Mouse (Mus musculus) MEL (cell line): ENCODE measurements around the gene Krtap5-3.
"Not testable (repeated sequence)": the region's sequence is repeated elsewhere in the genome, so short reads cannot be mapped to it uniquely, and the experiment has no call there.

Source experiments
- CTCF ChIP-seq, 3 experiments: IDR thresholded peaks in 2 of 3; conservative IDR thresholded peaks in 1 of 3; 2 replicates each; pipeline ENCODE4 v1.5.1; 2011 to 2012; ENCODE audit warnings: low read length in 3 of 3, low read depth in 2 of 3, mild to moderate bottlenecking in 2 of 3, improper control_type of control experiment in 1 of 3, inconsistent platforms in 1 of 3, mixed read lengths in 1 of 3, moderate library complexity in 1 of 3; ENCODE audit not compliant: control insufficient read depth in 1 of 3, insufficient read depth in 1 of 3, poor library complexity in 1 of 3, severe bottlenecking in 1 of 3
- EP300 ChIP-seq, 2 experiments: IDR thresholded peaks; 2 replicates each; pipeline ENCODE4 v1.6.1; 2011; ENCODE audit warnings: improper control_type of control experiment in 2 of 2, low read length in 2 of 2, low read depth in 1 of 2, mild to moderate bottlenecking in 1 of 2
- GATA1 ChIP-seq: IDR thresholded peaks from 2 replicates; pipeline ENCODE4 v1.6.1; 2011; ENCODE audit warnings: low read depth, low read length, improper control_type of control experiment
- HCFC1 ChIP-seq: IDR thresholded peaks from 2 replicates; pipeline ENCODE4 v1.6.1; 2012; ENCODE audit warnings: low read depth, mild to moderate bottlenecking, inconsistent platforms, low read length, improper control_type of control experiment, moderate library complexity
- MAFK ChIP-seq: IDR thresholded peaks from 2 replicates; pipeline ENCODE4 v1.6.1; 2011; ENCODE audit warnings: low read depth, mild to moderate bottlenecking, low read length, improper control_type of control experiment, borderline replicate concordance
- MAX ChIP-seq: IDR thresholded peaks from 2 replicates; pipeline ENCODE4 v1.6.1; 2011; ENCODE audit warnings: low read length, improper control_type of control experiment
- NRF1 ChIP-seq: IDR thresholded peaks from 2 replicates; pipeline ENCODE4 v1.6.1; 2014; ENCODE audit warnings: low read depth, mild to moderate bottlenecking, inconsistent platforms, low read length, improper control_type of control experiment, moderate library complexity; ENCODE audit not compliant: poor library complexity, insufficient read depth, severe bottlenecking
- POLR2A ChIP-seq, 2 experiments: IDR thresholded peaks; 2 replicates each; pipeline ENCODE4 v1.6.1; 2011 to 2012; ENCODE audit warnings: low read length in 2 of 2, mild to moderate bottlenecking in 2 of 2, control low read depth in 1 of 2, improper control_type of control experiment in 1 of 2, low read depth in 1 of 2, moderate library complexity in 1 of 2; ENCODE audit not compliant: control insufficient read depth in 1 of 2, insufficient read depth in 1 of 2, poor library complexity in 1 of 2
- SMC3 ChIP-seq: IDR thresholded peaks from 2 replicates; pipeline ENCODE4 v1.6.1; 2011; ENCODE audit warnings: low read depth, low read length, improper control_type of control experiment
- ZNF384 ChIP-seq: IDR thresholded peaks from 2 replicates; pipeline ENCODE4 v1.6.1; 2012; ENCODE audit warnings: low read depth, mild to moderate bottlenecking, inconsistent platforms, low read length, improper control_type of control experiment

DNA sequence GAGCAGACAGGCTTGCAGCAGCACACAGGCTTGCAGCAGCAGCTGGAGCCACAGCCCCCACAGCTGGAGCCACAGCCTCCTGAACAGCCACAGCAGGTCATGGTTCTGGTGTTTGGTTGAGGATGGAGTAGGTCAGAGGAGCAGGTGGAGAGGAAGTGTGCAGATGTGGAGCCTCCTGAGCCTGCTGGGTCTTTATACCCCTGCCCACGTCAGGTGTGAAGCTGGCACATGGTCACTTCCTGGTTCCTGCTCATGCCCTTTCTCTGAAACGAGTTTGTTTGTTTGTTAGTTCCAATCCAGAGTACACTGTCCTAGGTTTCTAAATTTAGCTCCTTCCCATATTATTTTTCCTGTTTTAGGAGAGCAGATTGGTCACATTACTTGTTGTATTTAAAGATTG is 44.2 kb upstream of the Krtap5-3 start, which contains the start of gene Gm29735:
- not testable (repeated sequence) for TF ChIP-seq CTCF (IDR thresholded peaks at IDR 0.05 in 2 of 3, conservative IDR thresholded peaks at IDR 0.05 in 1 of 3; ENCODE audit: control insufficient read depth in 1 of 3, insufficient read depth in 1 of 3, low read depth in 2 of 3, low read length in 3 of 3, poor library complexity in 1 of 3, severe bottlenecking in 1 of 3); ZNF384; POLR2A (IDR thresholded peaks at IDR 0.05; ENCODE audit: control insufficient read depth in 1 of 2, insufficient read depth in 1 of 2, low read depth in 1 of 2, low read length in 2 of 2, poor library complexity in 1 of 2); EP300 (IDR thresholded peaks at IDR 0.05; ENCODE audit: low read depth in 1 of 2, low read length in 2 of 2); NRF1; HCFC1; SMC3; GATA1; MAFK; MAX
